Mouse (Mus musculus): ENCODE results near the gene Gm49673. TPM values are rescaled to one million over a fixed set of nuclear protein-coding genes. Genes with fewer than 3 reads are reported as not detected.
A peak's percentile ranks its signal among the peaks of the same experiment; 100 is the strongest.
"Not testable (repeated sequence)": the region's sequence is repeated elsewhere in the genome, so short reads cannot be mapped to it uniquely, and the experiment has no call there.

The Gm49673 gene
- polyA plus RNA-seq, 1 experiment from 2014 or later = 0.22 TPM

GRCm38 (mm10) chr17:8143802-8144673 is 3.5 kb downstream of the Gm49673 start:
- not testable (repeated sequence) for H3K27ac ChIP-seq (ENCODE audit: low read depth, low read length); H3K36me3 ChIP-seq (ENCODE audit: control insufficient read depth, insufficient read depth, low read length); H3K9me3 ChIP-seq (replicated peaks; ENCODE audit: control insufficient read depth, low read length); H3K9ac ChIP-seq (ENCODE audit: low read length); H3K4me2 ChIP-seq (ENCODE audit: low read length); H3K4me3 ChIP-seq (ENCODE audit: low read depth, low read length); H3K27me3 ChIP-seq (replicated peaks; ENCODE audit: control insufficient read depth, insufficient read depth, low read length); ATAC-seq; H3K4me1 ChIP-seq (ENCODE audit: control insufficient read depth, insufficient read depth, low read length)
- peak; percentile 5 for DNase-seq (ENCODE audit: low spot score)
- 42% methylated on average over 12 of the region's 14 CpGs for WGBS

- DNase-seq (ENCODE audit: low spot score); H3K4me2 ChIP-seq (ENCODE audit: low read length); H3K36me3 ChIP-seq (ENCODE audit: control insufficient read depth, insufficient read depth, low read length); H3K4me3 ChIP-seq (ENCODE audit: low read depth, low read length); H3K9me3 ChIP-seq (replicated peaks; ENCODE audit: control insufficient read depth, low read length); H3K4me1 ChIP-seq (ENCODE audit: control insufficient read depth, insufficient read depth, low read length); ATAC-seq; H3K27me3 ChIP-seq (replicated peaks; ENCODE audit: control insufficient read depth, insufficient read depth, low read length); H3K9ac ChIP-seq (ENCODE audit: low read length); H3K27ac ChIP-seq (ENCODE audit: low read depth, low read length): not testable (repeated sequence)
- WGBS = 19% methylated on average over 3 of the region's 3 CpGs
Observed at GRCm38 (mm10) chr17:8140210-8140609, 7.4 kb downstream of the Gm49673 start.

DNA sequence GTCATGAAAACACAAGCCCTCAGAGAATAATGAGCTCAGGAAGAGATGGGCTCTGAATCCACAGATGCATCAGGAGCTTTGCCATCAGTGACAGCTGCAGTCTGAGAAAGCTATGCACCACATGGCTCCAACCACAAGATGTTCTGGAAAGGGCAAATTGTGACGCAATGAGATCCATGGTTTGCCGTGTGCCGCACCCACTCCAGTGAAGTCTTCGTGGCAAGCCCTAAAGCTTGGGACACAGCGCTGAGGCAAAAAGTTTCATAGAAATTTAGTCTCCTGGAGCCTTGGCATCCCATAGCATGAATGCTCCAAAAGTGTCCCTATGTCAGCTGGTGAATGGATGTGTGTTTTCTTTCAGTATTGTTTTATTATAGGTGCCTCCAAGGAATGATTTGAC is 9.5 kb downstream of the Gm49673 start:
- not testable (repeated sequence) for H3K4me2 ChIP-seq (ENCODE audit: low read length); H3K4me3 ChIP-seq (ENCODE audit: low read depth, low read length); DNase-seq (ENCODE audit: low spot score); H3K9me3 ChIP-seq (replicated peaks; ENCODE audit: control insufficient read depth, low read length); H3K9ac ChIP-seq (ENCODE audit: low read length); H3K4me1 ChIP-seq (ENCODE audit: control insufficient read depth, insufficient read depth, low read length); H3K36me3 ChIP-seq (ENCODE audit: control insufficient read depth, insufficient read depth, low read length); H3K27me3 ChIP-seq (replicated peaks; ENCODE audit: control insufficient read depth, insufficient read depth, low read length); H3K27ac ChIP-seq (ENCODE audit: low read depth, low read length); ATAC-seq
- WGBS = over 99% methylated on average over 5 of the region's 5 CpGs

- not testable (repeated sequence) for ATAC-seq; H3K4me2 ChIP-seq (ENCODE audit: low read length); H3K9ac ChIP-seq (ENCODE audit: low read length); H3K9me3 ChIP-seq (replicated peaks; ENCODE audit: control insufficient read depth, low read length); H3K4me3 ChIP-seq (ENCODE audit: low read depth, low read length); H3K36me3 ChIP-seq (ENCODE audit: control insufficient read depth, insufficient read depth, low read length); H3K4me1 ChIP-seq (ENCODE audit: control insufficient read depth, insufficient read depth, low read length); DNase-seq (ENCODE audit: low spot score); H3K27ac ChIP-seq (ENCODE audit: low read depth, low read length); H3K27me3 ChIP-seq (replicated peaks; ENCODE audit: control insufficient read depth, insufficient read depth, low read length)
- WGBS = no CpG with 5 or more reads among the region's 6 CpGs
Observed at GRCm38 (mm10) chr17:8130849-8131248, 16.7 kb downstream of the Gm49673 start.

DNA sequence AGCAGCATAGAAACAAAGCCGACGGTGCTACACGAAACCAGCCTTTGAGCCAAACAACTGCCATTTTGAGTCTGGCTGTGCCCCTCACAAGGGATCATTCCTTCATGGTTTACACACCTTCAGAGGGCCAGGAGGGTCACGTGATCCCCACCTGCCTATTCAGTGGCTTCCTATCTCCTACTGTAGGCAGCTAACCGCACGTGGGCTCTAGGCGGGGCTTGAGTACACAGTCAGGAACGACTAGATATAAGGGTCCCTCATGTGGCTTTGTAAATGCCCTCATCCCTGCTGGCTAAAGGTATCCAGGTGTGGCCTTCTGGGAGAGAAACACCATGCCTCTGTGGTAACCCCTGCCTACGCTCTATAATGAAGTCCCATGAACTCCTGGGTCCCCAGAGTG is 18.0 kb downstream of the Gm49673 start:
- H3K36me3 ChIP-seq (ENCODE audit: control insufficient read depth, insufficient read depth, low read length); H3K9ac ChIP-seq (ENCODE audit: low read length); H3K9me3 ChIP-seq (replicated peaks; ENCODE audit: control insufficient read depth, low read length); H3K4me1 ChIP-seq (ENCODE audit: control insufficient read depth, insufficient read depth, low read length); H3K4me2 ChIP-seq (ENCODE audit: low read length); DNase-seq (ENCODE audit: low spot score); H3K4me3 ChIP-seq (ENCODE audit: low read depth, low read length); H3K27ac ChIP-seq (ENCODE audit: low read depth, low read length); H3K27me3 ChIP-seq (replicated peaks; ENCODE audit: control insufficient read depth, insufficient read depth, low read length); ATAC-seq: not testable (repeated sequence)
- WGBS = 77% methylated on average over 9 of the region's 9 CpGs

DNA sequence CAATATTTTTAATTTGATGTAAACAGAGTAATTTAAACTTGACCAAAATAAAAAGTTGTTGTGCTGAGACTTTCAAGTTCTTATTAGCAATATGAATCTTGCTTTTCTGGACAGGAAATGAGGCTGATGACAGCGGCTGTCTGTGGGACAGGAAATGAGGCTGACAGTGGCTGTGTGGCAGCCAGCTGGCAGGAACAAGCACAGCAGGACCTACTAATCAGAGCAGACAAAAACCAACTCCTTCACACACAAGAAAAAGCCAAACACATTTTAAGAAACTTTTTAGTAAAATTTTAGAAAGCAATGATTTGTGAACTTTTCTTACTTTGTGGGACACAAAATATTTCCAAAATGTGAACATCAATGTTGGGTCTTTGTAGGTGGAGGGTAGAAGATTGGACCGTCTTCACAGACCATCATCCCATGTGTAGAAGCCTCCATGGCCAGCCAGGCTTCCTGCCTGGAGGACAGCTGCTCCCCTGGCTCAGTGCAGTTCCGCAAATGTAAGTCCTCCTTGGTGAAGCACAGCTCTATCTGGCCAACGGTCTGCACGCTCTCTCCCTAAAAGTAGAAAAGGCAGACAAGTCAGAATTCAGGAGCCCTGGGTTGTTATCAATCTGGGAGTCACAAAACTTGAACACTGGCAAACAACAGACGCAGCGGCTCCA is 19.1 kb downstream of the Gm49673 start:
- H3K27ac ChIP-seq (ENCODE audit: low read depth, low read length); H3K4me3 ChIP-seq (ENCODE audit: low read depth, low read length); ATAC-seq; H3K4me1 ChIP-seq (ENCODE audit: control insufficient read depth, insufficient read depth, low read length); H3K4me2 ChIP-seq (ENCODE audit: low read length); DNase-seq (ENCODE audit: low spot score); H3K9ac ChIP-seq (ENCODE audit: low read length); H3K27me3 ChIP-seq (replicated peaks; ENCODE audit: control insufficient read depth, insufficient read depth, low read length); H3K9me3 ChIP-seq (replicated peaks; ENCODE audit: control insufficient read depth, low read length); H3K36me3 ChIP-seq (ENCODE audit: control insufficient read depth, insufficient read depth, low read length): not testable (repeated sequence)
- 83% methylated on average over 1 of the region's 7 CpGs for WGBS

- not testable (repeated sequence) for DNase-seq (ENCODE audit: low spot score); H3K4me2 ChIP-seq (ENCODE audit: low read length); H3K9ac ChIP-seq (ENCODE audit: low read length); H3K36me3 ChIP-seq (ENCODE audit: control insufficient read depth, insufficient read depth, low read length); H3K4me3 ChIP-seq (ENCODE audit: low read depth, low read length); ATAC-seq; H3K9me3 ChIP-seq (replicated peaks; ENCODE audit: control insufficient read depth, low read length); H3K27me3 ChIP-seq (replicated peaks; ENCODE audit: control insufficient read depth, insufficient read depth, low read length); H3K4me1 ChIP-seq (ENCODE audit: control insufficient read depth, insufficient read depth, low read length); H3K27ac ChIP-seq (ENCODE audit: low read depth, low read length)
- 100% methylated on average over 1 of the region's 6 CpGs for WGBS
Observed at GRCm38 (mm10) chr17:8124586-8124985, 23.0 kb downstream of the Gm49673 start.

DNA sequence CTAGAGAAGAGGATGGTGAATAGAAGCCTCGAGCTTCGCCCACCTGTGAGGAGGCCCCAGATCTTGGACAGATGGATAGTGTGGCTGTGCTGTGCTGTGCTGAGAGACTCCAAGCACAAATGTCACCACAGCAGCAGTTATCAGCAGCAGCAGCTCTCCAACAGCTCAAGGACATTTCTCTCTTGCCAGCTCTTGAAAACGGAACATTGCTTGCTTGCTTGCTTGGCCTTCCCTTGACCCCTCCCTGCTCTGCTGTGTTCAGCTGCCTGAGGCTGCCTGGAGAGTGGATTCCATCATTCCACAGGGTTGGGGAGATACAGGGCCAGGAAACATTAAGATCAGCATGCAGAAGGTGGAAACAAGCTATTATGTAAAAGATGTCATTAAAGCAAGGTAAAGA is 24.6 kb downstream of the Gm49673 start:
- ATAC-seq; DNase-seq (ENCODE audit: low spot score); H3K4me1 ChIP-seq (ENCODE audit: control insufficient read depth, insufficient read depth, low read length); H3K9me3 ChIP-seq (replicated peaks; ENCODE audit: control insufficient read depth, low read length); H3K36me3 ChIP-seq (ENCODE audit: control insufficient read depth, insufficient read depth, low read length); H3K9ac ChIP-seq (ENCODE audit: low read length); H3K4me3 ChIP-seq (ENCODE audit: low read depth, low read length); H3K27ac ChIP-seq (ENCODE audit: low read depth, low read length); H3K4me2 ChIP-seq (ENCODE audit: low read length); H3K27me3 ChIP-seq (replicated peaks; ENCODE audit: control insufficient read depth, insufficient read depth, low read length): not testable (repeated sequence)
- WGBS = no CpG with 5 or more reads among the region's 3 CpGs

DNA sequence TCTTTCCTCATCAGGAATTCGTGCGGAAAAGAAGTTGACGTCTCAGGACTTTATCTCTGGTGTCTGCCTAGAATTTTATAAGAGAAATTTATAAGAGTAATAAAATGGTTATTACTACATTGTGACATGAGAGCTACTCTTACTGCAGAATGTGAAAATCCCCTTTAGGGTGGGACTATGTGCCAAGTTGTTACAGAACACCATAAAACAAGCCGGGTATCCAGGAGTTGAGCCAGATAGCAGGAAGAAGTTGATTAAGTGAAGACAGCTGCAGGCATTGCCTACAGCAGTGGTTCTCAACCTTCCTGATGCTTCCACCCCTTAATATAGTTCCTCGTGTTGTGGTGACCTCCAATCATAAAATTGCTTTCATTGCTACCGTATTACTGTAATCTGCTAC is 30.7 kb downstream of the Gm49673 start:
- H3K27me3 ChIP-seq (replicated peaks; ENCODE audit: control insufficient read depth, insufficient read depth, low read length); DNase-seq (ENCODE audit: low spot score); H3K27ac ChIP-seq (ENCODE audit: low read depth, low read length); H3K9me3 ChIP-seq (replicated peaks; ENCODE audit: control insufficient read depth, low read length); H3K4me2 ChIP-seq (ENCODE audit: low read length); ATAC-seq; H3K4me1 ChIP-seq (ENCODE audit: control insufficient read depth, insufficient read depth, low read length); H3K4me3 ChIP-seq (ENCODE audit: low read depth, low read length); H3K36me3 ChIP-seq (ENCODE audit: control insufficient read depth, insufficient read depth, low read length); H3K9ac ChIP-seq (ENCODE audit: low read length): not testable (repeated sequence)
- no CpG with 5 or more reads among the region's 6 CpGs for WGBS

All from forebrain, embryonic 14.5 days (tissue).